Mouse (Mus musculus) spleen, postnatal 4 days (tissue): ENCODE results near the gene Ufc1.

ENCODE experiments used
- DNase-seq, 2 experiments: peaks; one replicate each; pipeline ENCODE4 v3.0.0; 2022; ENCODE audit warnings: low spot score in 2 of 2

Ufc1 gene

DNA sequence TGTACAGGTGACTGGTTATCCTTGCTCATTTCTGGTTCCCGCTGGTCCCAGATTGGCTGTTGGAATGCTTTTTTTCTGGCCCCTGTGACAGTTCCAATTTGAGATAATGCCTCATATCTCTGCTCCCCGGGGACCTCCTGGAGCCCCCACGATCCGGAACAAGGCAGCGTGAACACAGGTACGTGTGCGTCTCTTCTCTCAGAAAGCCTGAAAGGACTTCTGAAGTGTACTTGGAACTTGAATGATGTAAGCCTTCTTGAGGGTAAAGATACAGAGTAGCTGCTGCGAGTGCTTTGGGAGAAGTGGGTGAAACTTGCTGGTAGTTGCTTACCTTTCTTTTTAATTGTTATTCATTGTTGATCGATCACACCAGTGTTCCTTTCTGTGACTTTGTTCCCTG, 23.6 kb downstream of the Ufc1 start:
- DNase-seq = no peak

DNA sequence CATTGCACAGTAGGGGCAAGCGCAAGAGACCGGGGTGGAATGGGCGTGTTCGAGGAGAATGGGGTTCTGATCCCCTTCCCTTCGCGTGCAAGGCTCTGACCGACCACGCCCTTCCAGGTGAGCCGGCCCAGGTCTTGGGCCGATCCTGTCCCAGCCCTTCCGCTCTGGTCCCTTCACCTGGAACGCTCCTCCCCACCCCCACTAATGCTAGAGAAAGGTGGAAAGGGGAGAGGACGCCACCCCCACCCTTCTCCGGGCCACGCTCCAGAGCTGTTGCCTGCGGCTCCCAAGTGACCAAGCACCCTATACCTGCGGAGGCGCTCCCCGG, 24.3 kb downstream of the Ufc1 start:
- DNase-seq = peak in 1 of 2 experiments; percentile 74

DNA sequence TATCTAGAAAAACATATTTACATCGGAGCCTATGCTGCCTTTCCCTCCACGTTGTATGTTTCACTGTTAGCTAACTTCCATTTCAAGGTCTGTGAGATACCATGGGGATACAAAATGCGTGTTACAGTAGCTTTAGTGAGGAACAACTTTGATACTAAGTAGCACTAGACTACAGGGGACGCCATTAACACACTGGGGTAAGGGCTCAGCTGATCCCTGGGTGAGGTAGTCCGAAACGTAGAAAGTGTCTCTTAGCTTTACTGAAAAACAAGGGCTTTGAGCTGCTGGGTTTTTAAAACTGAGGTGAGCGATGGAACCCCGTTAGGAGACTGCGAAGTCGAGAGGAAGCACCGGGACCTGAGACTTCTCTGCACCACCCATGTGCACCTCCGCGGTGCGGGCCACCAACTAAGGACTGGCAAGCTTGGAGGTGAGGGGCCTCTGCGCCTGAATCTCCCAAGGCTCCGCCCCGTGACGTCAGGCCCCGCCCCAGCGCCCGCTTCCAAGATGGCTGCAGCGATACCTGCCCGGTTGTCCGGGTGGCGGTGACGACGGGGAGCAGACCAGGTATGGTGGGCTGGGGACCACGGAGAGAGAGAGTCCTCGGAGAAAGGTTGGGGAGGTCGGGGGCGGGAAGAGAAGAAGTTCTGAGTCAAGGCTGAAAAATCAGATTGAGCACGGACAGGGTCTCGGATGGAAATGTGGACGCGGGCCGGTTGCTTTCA, 24.8 kb downstream of the Ufc1 start, which contains the start of gene B4galt3:
B4galt3 (plus strand) TSS at position 481 of the 725 bp plus-strand sequence.
- DNase-seq = peak; percentile 98 to 99

DNA sequence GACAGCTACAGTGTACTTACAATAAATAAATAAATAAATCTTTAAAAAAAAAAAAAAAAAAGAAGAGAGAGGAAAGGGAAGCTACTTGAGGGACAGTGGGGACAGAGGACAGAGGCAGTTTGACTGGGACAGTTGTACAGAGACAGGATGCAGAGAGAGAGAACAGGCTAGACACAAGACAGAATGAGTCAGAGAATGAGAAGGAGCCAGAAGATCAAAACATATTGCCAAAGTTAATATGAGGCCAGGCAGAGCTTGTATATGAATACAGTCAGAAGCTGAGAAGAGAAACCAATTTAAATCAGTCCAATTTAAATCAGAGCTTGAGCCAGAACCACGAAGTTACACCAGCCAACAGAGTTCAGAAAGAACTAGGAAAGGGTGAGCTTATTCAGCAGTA, 26.5 kb downstream of the Ufc1 start:
- no peak for DNase-seq

DNA sequence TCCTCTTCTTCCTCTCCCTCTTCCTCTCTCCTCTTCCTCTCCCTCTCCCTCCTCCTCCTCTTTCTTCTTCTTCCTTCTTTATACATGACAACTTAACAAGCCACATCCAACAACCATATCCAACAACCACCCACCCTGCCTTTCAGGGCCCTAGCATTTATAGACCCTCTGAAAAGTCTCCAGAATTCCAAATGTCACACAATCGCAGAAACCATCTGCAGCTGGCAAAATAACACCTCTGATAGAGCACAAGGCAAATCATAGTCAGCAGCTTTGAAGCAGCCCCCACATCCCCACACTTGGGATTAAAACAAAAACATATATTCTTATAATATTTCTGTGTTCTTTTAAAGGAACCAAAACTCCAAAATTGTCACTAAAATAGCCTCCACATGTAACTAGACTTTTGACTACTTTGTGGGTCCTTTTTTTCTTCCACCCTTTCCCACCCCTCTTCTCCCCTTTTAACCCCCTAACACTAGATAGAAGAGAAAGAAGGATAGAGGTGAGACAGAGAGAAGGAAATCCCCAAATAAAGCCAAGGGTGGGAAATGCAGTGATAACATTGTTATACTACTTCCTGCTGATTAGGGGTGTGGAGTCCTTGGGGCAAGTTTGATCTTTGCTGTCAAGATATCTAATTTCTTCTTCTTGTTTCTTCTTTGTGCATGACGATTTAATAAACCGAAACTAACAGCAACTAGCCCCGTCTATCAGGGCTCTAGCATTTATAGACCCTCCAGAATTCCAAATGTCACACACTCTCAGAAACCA, 28.7 kb downstream of the Ufc1 start:
- no peak for DNase-seq

DNA sequence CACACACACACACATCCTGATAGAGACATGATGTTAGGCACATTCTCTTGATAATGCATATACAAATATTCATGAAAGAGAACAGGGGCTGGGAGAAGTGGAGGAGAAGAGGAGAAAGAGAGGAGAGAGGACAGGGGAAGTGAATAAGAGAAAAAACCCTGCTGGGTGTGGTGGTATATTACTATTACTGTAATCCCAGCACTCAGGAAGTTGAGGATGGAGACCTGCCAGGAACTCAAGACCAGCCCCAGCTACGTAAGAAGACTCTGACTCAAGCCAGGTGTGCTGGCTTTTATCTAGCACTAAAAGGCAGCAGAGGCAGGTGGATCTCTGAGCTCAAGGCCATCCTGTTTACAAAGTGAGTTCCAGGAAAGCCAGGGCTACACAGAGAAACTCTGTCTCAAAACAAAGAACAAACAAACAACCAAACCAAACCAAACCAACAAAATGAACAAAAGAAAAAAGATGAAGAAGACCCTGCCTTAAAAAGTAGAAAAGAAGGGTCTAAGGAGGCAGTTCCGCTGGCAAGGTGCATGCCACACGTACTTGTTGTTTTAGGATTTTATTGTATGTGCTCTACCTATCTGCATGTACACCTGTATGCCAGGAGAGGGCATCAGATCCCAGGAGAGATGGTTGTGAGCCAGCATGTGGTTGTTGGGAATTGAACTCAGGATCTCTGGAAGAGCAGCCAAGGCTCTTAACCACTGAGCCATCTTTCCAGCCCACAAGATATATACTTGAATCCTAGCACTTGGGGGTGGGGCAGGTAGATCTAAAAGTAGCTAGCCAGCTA, 31.0 kb downstream of the Ufc1 start:
- no peak for DNase-seq

DNA sequence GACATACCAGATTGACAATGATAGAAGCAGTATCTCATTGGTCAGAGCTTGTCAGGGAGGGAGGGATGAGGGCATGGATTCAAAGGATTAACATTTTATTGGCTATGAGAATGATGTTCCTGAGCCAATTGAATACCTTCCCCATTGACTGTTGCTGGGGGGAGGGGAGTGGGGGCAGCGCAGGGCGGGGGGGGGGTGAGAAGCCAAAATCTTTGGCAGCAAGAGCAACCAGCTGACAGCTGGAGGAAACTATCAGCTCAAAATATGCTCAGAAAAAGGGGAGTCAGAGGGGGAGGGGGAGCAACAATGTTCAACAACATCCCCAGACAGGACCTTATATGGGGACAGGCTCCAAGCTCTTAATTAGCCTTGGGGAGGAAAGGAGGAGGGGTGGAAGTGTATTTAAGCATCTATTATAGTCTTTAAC, 31.6 kb downstream of the Ufc1 start:
- no peak for DNase-seq

DNA sequence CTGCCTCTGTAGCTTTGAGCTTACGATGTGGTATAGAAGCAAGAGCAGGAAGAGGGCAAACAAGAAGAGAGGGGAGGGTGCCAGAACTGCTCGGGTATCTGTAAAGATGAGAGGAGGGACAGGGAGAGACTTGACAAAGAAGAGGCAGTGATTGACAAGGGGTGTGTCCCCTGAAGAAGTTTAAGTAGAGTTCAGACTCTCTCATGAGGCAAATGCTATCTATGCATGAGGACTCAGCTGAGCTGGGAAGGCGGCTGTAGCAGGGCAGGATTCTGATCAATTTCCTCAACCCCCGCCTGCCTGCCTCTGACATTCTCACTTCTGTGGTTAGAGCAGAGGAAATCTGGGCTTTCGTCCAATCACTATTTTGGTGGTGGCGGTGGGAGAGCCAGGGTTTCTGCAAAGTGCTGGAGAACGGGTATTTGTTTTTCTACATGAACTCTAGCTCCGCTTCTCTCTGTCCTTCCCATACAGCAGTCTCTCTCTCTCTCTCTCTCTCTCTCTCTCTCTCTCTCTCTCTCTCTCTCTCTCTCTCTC, 32.2 kb downstream of the Ufc1 start:
- DNase-seq = no peak

DNA sequence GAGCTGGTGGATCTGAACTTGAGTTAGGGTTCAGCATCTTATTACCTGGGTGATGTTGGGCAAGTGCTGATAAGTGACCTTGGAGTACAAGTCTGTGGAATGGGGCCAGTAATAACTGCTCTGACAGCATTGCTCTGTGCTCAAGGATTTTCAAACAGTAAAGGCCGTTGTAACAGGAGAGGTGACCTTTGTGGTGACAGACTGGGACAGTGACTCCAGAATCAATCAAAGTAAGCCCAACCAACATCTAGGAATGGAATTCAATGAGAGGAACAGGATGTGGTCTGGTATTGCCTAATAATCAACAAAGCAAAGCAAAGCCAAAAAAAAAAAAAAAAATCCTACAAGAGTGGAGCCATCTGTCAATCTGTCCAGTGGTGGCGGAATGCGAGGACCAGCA, 34.5 kb downstream of the Ufc1 start:
- DNase-seq = no peak

DNA sequence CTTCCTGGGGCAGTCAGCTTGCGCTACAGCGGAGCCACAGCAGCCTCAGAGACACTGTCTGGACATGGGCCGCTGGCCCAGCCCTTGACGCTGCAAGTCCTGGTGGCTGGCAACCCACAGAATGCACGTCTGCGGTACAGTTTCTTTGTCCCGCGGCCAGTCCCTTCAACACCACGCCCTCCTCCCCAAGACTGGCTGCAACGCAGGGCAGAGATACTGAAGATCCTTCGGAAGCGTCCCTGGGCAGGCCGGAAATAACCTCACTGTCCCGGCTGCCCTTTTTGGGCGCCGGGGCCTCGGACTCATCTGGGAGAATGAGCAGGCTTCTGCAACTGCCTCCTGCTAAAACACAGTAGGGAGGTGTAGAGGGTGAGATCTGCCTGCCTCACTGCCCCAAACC, 35.9 kb downstream of the Ufc1 start:
- DNase-seq = no peak

DNA sequence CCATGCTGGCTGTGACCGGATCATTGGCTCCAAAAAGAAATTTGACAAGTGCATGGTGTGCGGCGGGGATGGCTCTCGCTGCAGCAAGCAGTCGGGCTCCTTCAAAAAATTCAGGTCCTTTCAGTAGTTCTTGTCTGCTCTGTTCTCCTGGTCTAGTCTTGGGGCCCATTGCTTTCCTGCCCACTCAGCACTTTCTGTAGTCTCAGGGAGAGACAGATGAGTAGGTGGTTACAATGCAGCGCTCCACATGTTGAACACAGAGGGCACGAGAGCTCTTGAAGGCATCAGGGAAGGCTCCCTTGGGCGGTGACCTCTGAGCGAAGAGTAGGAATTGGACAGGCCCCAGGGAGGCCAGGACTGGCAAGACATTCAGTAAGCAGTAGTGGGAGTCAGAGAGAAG, 37.0 kb downstream of the Ufc1 start:
- no peak for DNase-seq

DNA sequence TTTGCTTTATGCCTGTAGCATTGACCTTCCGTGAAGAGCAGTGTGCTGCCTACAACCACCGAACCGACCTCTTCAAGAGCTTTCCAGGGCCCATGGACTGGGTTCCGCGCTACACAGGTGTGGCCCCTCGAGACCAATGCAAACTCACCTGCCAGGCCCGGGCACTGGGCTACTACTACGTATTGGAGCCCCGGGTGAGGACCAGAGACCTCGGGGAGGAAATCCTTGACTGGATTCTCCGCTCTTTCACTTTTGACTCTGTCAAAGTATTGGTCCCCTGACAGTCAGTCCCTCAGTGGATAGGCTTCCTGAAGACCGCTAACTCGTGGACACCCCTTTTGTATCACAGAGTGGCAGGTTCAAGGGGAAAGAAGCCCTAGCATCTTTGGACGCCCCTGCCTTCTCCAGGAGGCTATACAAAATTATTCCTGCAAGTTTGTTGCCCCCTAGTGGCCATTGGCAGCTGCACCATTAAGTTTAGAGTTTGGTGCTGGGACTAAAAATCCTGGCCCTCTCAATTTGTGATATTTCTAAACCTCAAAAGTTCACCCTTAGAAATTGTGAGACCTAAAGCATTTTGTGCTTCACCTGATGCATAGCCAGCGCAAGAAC, 37.8 kb downstream of the Ufc1 start:
- DNase-seq = peak; percentile 61 to 82

DNA sequence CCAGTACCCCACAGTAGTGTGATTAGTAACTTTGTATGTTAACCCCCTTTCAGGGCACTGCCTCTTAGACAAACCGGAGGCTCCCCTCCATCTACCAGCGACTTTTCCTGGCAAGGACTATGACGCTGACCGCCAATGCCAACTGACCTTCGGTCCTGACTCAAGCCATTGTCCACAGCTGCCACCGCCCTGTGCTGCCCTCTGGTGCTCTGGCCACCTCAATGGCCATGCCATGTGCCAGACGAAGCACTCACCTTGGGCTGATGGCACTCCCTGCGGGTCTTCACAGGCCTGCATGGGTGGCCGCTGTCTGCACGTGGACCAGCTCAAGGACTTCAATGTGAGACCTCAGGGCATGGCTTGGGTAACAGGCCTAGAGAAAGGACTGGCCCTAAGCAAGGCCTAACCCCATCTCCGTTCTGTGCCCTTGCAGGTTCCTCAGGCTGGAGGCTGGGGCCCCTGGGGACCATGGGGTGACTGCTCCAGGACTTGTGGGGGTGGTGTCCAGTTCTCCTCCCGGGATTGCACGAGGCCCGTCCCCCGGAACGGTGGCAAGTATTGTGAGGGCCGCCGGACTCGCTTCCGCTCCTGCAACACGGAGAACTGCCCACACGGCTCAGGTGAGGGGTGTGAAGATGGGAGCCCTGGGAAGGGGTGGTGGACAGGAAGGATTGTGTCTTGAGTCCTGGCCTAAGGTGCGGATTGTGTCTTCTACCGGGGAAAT, 38.6 kb downstream of the Ufc1 start:
- peak in 1 of 2 experiments; percentile 64 for DNase-seq

DNA sequence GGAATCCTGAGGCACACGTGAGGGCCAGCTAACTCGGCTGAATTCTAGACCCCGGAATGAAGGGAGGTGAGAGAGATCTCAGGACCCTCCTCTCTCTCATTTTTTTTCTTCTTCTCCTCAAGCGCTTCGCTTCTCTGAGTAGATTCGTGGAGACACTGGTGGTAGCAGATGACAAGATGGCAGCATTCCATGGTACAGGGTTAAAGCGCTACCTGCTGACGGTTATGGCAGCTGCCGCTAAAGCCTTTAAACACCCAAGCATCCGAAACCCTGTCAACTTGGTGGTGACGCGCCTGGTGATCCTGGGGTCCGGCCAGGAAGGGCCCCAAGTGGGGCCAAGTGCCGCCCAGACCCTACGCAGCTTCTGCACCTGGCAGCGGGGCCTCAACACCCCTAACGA, 42.4 kb downstream of the Ufc1 start:
- DNase-seq = no peak

DNA sequence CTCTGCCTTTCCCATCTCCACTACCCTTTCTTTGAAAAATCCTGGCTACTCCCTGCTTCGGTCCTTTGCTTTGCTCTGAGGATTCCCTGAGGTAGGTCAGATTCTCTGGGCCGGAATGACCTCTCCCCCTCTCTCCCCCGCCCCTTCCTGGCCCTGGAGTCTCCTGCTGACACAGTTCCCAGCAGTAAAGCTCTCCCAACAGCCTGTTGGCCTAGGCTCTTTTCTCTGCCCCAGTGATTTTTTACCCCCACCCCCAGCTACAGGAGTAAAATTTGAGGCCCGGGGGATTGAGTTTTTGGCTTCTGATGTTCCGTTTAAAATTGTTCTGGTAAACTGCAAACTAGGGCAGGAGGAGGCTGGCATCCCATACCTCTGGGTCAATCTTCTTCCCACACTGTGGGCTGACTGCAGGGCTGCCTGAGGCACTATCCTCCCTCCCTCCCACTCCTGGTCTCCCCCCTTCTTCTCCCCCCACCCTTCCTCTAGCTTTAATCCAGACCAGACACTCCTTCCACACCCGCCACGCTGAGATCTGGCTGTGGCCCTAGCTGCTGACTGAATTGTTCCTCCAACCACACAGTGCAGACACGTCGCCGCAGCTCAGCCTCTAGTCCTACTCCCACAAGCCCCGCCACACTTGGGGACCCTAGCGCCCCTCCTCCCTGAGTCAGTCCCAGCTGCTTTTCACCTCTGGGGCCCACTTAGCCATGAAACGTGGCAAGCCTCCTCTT, 43.1 kb downstream of the Ufc1 start:
- DNase-seq = no peak

DNA sequence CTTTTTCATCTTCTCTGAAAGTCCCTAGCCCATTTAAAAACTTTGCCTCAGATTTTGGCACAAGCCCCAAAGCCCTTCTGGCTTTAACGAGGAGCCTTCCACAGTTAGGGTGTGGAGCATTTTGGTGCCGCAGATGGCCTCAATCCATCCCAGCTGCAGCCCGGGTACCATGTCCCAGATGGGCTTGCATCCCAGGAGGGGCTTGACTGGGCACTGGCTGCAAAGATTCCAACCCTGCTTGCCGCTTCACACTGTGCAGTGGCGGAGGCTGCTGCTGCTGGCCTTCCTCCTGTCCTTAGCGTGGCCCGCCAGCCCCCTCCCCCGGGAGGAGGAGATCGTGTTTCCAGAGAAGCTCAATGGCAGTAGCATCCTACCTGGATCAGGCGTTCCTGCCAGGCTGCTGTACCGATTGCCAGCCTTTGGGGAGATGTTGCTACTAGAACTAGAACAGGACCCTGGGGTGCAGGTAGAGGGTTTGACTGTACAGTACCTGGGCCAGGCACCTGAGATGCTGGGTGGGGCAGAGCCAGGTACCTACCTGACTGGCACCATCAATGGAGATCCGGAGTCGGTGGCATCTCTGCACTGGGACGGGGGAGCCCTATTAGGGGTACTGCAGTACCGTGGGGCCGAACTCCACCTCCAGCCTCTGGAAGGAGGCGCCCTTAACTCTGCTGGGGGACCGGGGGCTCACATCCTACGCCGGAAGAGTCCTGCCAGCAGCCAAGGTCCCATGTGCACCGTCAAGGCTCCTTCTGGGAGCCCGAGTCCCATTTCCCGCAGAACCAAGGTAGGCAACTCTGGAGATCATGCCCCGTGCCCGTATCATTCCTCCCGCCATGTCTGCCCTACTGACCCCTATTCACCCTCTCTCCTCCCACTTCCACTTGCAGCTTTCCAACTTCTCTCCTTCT, 43.9 kb downstream of the Ufc1 start, which contains the start of gene Ndufs2:
Ndufs2 (minus strand) TSS at position 709 of the 914 bp plus-strand sequence.
- no peak for DNase-seq

DNA sequence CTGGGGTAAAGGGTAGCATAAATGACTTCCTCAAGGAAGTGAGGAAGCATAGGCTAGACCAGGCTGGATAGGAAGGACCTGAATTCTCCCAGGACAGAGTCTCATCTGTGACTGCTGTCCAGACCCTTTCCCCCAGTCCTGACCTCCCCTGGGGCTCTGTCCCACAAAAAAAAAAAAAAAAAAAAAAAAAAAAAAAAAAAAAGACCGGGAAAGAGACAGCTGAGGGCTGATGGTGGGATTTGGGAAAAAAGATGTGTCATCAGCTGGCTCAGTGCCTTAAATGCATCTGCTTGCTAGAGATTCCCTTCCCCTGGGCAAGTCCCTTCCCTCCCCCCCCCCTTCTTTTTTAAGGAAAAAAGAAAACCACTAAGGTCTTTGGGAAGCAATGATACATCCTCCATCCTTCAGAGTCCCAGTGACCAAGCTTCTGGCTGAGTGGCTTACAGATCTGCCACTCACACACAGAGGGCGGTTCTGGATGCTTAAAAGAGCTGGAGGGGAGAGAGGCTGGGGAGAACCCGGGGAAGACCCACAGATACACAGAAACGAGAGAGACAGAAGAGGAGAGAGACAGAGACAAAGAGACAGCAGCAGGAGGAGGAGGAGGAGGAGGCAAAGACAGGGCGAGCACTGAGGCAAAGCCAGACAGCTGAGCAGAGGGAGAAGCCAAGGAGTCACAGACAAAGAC, 44.8 kb downstream of the Ufc1 start, which contains the start of gene Adamts4:
Adamts4 (plus strand) TSS at position 509 of the 688 bp plus-strand sequence.
- DNase-seq = no peak

DNA sequence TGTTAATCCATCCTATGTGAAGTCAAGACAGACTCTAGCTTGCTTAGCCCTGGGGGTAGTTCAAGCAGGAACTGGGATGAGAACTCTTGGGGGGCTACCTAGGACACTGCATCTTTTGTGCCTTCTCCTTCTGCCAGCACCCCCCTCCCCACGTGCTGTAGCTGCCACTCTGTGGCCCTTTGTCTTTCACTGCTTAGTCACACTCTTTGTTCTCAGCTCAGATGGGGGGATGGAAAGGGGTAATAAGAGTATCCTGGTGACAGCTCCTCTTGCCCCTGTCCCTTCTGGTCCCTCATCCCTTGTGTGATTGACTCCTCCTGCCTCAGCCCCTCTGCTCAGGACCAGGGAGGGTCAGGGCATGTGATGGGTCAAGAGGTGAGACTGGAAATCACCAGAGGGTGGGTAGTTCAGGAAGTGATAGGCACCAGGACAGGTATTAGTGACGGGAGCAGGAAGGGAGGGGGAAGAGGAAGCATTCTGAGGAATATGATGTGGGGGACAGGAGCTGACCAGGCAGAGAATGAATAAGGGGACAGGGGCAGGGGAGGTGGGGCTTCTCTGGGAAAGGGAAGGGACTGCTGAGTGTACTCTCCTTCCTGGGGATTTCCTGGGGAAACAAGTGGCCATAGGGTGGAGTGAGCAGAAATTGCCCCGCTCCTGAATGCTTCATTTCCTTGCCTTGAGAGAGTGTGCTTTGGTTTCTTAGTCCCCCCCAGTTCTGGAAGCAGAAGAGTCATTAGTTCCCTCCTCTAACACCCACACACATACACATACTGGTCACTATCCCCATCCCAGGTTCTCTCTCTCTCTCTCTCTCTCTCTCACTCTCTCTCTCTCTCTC, 46.2 kb downstream of the Ufc1 start:
- no peak for DNase-seq
